Mouse (Mus musculus) embryonic fibroblast, embryonic 13.5 days (primary cell): Measurements from ENCODE around the gene C1qtnf4. TPM values are rescaled to one million over a fixed set of nuclear protein-coding genes. Genes with fewer than 3 reads are reported as not detected.

Source experiments
- H3K27ac ChIP-seq: 2 replicates; pipeline ENCODE4 v1.5.1; 2012; ENCODE audit warnings: low read length, control low read depth, inconsistent platforms; ENCODE audit not compliant: insufficient read depth
- H3K4me1 ChIP-seq: 2 replicates; pipeline ENCODE4 v1.6.1; 2011; ENCODE audit warnings: low read length; ENCODE audit not compliant: control insufficient read depth, insufficient read depth
- H3K4me3 ChIP-seq: 2 replicates; pipeline ENCODE4 v1.5.1; 2011; ENCODE audit warnings: mild to moderate bottlenecking, control low read depth, low read length; ENCODE audit not compliant: insufficient read depth
- CTCF ChIP-seq: IDR thresholded peaks from 2 replicates; pipeline ENCODE4 v1.5.1; 2011; ENCODE audit warnings: mild to moderate bottlenecking, control low read depth, low read length, moderate library complexity, borderline replicate concordance; ENCODE audit not compliant: insufficient read depth
- POLR2A ChIP-seq: IDR thresholded peaks from 2 replicates; pipeline ENCODE4 v1.6.1; 2011; ENCODE audit warnings: low read depth, mild to moderate bottlenecking, control low read depth, low read length, moderate library complexity
- polyA plus RNA-seq: library from polyadenylated mRNA; stranded (reverse); fragments of >200 nt; gene quantifications from 2 replicates; pipeline ENCODE4 v1.2.4, GENCODE M21; 2011; ENCODE audit warnings: low read depth; ENCODE audit not compliant: missing spikeins, insufficient read length

Gene C1qtnf4
- polyA plus RNA-seq, 1 experiment: 0.81 TPM

DNA sequence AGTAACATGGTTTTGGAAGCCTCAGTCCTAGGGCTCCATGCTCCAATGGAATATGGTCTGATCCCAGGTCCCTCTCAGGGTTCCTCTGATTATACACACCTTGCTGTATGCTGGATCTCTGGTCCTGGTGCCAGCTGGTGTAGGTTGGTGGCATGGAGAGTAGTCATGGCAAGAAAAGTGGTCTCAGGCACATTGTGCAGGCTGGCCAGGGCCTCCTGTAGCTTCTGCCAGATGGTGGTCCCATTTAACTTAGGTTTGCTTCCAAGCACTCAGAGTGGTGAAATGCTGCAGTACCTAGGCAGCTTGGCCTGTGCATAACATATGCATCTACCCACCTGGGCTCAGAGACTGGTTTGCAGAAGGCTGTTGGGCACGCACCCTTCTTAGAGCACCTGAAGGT is 35.3 kb upstream of the C1qtnf4 start:
- no peak overlapping the region for H3K27ac ChIP-seq
- no peak for TF ChIP-seq POLR2A
- TF ChIP-seq CTCF: no peak
- no peaks in the 10 kb centered on the region for H3K4me1 ChIP-seq
- H3K4me3 ChIP-seq: no peak overlapping the region

DNA sequence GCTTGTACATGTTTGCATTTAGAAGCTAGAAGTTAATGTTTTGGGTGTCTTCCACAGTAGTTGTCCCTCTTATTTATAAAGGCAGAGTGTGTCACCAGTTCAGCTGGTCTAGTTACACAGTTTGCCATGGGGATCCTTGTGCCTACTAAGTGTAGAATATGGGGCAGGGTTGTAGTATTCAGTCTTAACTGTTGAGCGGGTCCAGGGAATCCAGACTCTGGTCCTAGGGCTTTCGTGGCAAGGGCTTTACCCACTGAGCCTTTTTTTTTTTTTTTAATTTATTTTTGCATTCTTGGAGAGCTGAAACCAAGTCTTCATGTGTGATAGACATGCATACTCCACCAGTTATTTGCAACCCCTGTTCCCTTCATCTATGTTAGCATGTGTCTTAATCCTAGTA is 24.2 kb upstream of the C1qtnf4 start:
- TF ChIP-seq POLR2A: no peak
- TF ChIP-seq CTCF: no peak
- Histone ChIP-seq H3K27ac (no peak overlapping the region), H3K4me3 (no peak overlapping the region), H3K4me1 (no peaks in the 10 kb centered on the region)

DNA sequence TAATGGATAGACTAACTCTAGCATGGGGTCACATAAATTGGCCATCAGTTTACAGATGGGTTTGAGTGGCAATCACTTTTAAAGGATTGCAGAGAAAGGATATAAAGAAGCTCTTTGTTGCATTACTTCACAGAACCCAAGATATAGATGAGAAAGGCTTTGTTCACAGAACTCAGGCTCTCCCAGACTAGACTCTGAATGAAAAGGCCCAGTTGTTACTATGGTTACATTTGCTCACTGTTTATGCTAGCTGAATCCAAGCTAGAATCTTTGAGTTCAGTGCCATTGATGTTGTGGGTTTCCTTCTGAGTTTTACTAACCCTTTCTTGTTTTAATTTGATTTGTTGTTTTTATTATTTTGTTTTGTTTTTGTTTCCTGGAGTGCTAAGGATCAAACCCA is 21.5 kb upstream of the C1qtnf4 start:
- Histone ChIP-seq H3K4me1 (no peaks in the 10 kb centered on the region), H3K4me3 (no peak overlapping the region), H3K27ac (no peak overlapping the region)
- TF ChIP-seq POLR2A (no peak), CTCF (no peak)

DNA sequence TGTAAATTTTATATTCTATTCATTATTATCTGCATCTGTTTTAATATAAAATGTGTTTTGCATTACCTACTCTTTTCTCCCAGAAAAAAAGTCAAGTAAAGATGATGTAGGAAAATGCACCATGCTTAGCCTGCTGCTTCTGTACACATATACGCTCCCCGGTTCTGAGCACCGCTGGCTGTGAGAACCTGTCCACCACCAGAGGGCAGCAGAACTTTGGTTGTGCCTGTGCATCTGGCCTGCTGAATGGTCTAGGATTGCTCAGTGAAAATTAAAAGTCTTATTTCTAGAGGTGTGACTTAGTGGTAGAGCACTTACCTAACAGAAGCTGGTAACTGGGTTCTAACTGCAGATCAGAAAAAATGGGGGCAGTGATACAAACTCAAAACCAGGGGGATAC is 19.1 kb upstream of the C1qtnf4 start:
- Histone ChIP-seq H3K27ac (no peak overlapping the region), H3K4me1 (no peaks in the 10 kb centered on the region), H3K4me3 (no peak overlapping the region)
- TF ChIP-seq POLR2A (no peak), CTCF (peak; percentile 92)

DNA sequence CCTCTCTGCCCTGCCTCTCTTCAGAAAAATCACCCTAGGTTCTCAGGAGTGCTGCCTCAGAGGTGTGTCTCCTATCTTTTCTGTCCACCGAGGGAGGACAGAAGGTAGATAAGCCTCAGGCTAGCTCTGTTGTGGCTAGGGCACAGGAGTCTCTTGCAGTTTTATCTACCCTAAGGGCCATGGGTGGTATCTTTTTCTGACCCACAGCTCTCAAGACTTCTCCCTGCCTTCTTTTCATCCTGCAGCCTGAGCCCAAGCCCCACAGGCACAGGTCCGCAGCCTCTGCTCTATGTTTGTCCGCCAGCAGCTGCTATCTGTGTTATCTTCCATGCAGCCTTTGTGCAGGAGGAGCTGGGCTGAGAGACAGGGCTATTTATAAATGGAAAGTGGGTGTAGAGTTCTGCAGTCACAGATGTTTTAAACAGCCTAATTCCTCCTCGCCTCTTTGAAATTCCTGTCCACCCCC is 15.5 kb upstream of the C1qtnf4 start:
- no peak overlapping the region for H3K4me3 ChIP-seq
- no peak for TF ChIP-seq POLR2A
- no peak for TF ChIP-seq CTCF
- H3K4me1 ChIP-seq: no peaks in the 10 kb centered on the region
- peak overlapping the region; percentile 28 for H3K27ac ChIP-seq

DNA sequence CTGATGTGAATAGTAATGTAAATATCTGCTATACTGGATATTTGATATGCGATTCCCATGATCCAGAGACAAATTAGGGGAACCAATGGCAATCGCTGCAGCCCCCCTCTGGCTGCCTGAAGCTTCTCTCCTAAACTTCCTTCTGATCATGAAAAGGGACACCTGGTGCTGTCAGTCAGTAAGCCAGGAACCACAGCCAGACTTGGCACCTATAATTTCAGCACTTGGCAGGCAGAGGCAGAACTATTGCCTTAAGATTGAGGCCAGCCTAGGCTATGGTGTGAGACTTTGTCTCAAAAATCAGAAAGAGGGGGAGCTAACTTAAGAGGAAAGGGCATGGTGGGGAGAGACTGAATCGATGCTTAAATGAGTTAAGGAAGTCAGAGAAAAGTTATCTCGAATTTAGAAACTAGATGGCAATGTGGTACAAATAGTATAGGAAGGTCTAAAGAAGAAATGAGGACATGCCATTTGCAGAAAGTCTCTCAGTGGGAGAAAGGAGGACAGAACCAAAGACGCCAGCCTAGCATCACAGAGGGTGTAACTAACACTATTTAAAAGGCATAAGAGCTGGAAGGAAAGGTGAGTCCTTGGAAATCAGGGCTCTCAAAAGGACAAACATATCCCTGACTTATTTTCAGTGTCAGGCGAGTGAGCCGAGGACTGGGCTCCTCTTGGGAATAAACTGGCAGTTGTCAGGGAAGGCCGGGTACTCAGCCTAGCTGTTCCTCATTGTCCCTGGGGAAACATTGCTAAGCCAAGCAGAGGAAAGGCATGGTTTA is 14.3 kb upstream of the C1qtnf4 start:
- no peaks in the 10 kb centered on the region for H3K4me1 ChIP-seq
- H3K4me3 ChIP-seq: no peak overlapping the region
- H3K27ac ChIP-seq: no peak overlapping the region
- TF ChIP-seq CTCF (no peak), POLR2A (no peak)

DNA sequence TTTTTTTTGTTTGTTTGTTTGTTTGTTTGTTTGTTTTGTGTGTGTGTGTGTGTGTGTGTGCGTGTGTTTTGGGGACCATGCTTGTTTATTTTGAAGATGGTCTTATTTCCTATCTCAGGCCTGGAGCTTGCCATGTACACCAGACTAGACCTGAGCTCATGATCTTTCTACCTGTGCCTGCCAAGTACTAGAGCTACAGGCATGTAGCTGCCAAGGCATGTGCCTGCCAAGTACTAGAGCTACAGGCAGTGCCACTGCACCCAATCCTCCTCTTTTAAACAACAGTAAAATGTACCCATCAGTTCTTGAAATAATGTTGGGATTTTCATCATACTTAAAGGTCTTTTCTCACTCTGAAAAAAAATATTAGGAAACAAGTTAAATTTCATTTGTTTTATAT is 11.6 kb upstream of the C1qtnf4 start:
- TF ChIP-seq POLR2A: no peak
- TF ChIP-seq CTCF: no peak
- H3K4me3 ChIP-seq: no peak overlapping the region
- H3K4me1 ChIP-seq: no peaks in the 10 kb centered on the region
- H3K27ac ChIP-seq: no peak overlapping the region

DNA sequence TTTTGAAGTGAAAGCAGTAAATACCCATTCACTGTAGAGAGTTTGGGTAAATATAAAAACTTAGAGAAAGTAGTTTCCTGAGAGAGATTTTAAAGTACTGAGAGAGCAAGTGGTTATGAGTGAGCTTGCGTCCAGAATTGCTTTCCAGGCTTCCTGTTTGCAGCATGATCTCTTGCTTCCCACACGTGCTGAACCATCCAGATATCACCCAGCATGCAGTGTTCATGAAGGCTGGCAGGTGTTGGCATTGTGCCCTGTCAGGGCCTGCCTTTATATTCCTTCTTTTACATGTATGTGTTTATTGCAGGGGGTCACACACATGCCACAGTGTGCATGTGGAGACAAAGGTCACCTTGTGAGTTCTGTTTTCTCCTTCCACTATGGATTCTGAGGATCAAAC is 10.4 kb upstream of the C1qtnf4 start:
- H3K4me3 ChIP-seq: no peak overlapping the region
- no peak for TF ChIP-seq CTCF
- TF ChIP-seq POLR2A: no peak
- H3K4me1 ChIP-seq: no peaks in the 10 kb centered on the region
- H3K27ac ChIP-seq: no peak overlapping the region

DNA sequence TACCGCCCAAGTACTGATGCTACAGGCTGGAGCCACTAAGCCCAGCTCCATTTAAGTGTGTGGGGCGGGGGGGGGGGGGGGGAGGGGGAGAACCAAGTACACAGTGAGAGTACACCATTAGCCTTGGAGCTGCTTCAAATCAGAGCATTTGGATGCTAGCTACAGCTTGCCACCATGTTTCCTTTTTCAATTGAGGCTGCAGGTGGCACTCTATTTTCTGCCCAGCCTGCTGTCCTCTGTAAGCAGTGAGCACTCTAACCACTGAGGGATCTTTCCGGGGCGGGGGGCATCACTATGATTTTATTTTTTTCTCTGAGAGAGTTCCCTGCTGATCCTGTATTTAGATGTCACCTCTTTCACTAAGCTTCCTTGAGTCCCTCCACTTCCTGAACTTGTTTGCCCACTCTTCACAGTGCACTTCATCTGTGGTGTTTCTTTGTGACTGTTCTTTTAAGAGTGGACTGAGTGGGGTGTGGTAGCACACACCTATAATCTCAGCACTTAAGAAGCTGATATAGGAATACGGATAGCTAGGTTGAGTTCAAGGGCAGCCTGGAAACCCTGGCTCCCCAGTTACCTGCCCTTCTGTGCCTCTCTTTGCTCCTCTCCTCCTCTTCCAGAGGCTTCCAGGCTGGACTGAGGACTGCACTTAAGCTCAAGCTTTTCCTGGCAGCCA is 7.9 kb upstream of the C1qtnf4 start:
- no peak overlapping the region for H3K27ac ChIP-seq
- TF ChIP-seq CTCF (no peak), POLR2A (no peak)
- no peak overlapping the region for H3K4me3 ChIP-seq
- no peaks in the 10 kb centered on the region for H3K4me1 ChIP-seq

DNA sequence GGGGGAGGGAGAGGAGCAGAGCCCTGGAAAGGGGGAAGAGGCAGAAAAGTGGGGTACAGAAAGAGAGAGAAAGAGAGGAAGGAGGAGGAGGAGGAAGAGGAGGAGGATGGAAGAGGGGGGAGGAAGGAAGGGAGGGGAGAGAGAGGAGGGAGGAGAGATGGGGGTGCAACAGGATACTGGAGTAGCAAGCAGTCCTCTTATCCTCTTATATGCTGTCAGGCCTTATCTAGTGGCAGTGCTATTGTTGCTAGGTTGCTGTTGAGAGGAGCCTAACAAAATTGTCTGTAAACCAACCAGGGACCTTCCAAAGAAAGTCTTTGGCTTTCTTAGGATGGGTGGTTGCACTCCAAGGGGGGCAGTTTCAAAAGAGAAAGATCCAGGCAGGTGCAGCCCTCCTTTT is 6.2 kb upstream of the C1qtnf4 start:
- Histone ChIP-seq H3K4me1 (no peaks in the 10 kb centered on the region), H3K4me3 (no peak overlapping the region), H3K27ac (no peak overlapping the region)
- TF ChIP-seq CTCF: no peak
- TF ChIP-seq POLR2A: no peak
